Mouse (Mus musculus): Measurements from ENCODE around the gene Drg1. TPM values are rescaled to one million over a fixed set of nuclear protein-coding genes. Genes with fewer than 3 reads are reported as not detected.
A peak's percentile ranks its signal among the peaks of the same experiment; 100 is the strongest.

Drg1 gene
- 10 to 100 TPM; 77.9 to 84.2 TPM for total RNA-seq (2021)

DNA sequence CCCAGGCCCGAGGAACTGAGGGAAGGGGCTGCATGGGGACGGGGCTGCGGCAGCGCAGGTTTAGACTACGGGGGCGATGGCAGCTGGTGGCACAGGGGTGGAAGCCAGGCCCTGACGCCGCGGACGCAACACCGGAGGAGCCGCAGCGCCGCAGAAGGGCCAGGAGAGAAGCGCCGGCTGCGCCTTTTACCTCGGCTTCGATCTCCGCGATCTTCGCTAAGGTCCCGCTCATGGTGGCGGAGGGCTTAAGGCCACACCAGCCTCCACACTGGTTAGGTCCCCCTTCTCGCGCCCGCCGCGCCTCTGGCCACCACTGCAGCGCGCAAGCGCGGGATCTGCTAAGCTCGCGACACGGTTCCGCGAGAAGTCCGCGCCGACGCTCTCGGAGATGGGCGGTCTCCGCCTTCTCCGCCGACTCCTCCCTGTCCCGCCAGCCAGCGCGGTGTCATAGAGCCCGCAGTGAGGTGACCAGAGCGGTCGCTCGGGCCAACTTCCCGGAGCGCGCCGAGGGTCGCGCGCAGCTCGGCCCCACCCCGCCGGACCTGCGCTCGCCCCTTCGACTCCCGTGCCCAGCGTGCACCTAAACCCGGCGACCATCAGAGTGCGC, at the start of gene Drg1:
Gene Drg1 (minus strand): TSS at position 337 of the 607 bp plus-strand sequence.
- DNase-seq: peak; percentile 97

DNA sequence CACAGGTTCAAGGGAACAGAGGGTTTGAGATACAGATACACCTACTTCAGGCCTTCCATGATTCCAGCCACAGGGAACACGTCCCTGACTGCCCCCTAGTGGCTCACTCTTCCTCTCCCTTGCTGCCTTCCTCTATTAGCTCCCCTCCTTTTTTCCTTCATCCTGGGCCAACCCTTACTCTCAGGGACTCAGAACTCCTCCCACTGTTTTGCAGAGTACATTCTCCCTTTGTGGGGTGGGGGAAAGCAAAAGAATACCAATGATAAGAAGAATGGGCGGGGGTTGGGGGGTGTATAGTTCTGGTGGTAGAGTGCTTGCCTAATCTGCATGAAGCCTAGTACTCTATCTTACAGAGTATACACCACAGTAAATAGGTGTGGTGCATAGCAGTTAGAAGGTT, 47.9 kb upstream of the Drg1 start:
- peak; percentile 77 for DNase-seq

DNA sequence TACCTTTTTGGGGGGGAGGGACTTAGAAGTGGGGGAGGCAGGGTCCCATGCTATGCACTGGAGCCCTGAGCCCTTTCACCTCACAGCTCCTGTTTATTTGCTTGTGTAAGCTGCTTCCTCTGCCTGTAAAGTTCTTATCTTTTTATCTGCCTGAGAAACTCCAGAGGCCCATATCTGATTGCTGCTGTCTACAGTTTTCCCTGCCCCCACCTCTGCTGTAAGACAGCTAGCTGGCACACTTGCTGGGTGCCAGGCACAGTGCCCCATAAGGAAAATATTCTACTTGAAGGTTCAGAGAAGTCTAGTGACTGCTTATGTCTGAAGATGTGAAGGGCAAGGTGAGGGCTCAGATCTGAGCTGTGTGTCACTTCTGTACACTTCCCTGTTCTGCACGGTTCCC, 47.1 kb upstream of the Drg1 start:
- DNase-seq: no peak

DNA sequence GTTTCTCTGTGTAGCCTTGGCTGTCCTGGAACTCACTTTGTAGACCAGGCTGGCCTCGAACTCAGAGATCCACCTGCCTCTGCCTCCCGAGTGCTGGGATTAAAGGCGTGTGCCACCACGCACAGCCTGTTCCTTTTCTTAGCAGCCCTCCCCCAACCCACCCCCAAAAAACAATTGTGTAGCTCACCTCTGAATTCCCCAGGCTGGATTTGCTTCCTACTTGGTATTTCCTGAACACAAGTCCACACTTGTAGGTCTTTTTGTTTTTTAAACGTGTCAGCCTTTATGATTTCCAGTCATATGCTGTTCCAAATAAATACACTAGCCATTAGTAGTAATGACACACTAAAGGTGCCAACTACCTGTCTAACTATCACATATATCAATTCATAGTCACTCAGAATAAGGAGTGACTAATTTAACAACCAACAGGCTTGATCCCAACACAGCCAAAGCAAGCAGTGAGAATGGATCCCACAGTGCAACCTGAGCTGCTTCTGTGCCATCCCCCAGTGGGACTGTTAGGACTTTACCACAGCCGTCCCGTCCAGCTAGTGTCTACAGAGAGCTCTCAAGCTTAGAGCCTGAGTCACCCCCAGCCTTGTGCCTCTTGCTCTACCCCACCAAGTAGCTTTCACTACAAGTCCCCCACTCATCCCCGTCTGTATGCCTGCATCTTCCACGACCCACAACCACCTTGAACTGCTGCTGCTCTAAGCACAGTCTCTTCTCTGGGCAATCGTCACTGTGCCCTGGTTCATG, 45.6 kb upstream of the Drg1 start:
- DNase-seq: no peak

DNA sequence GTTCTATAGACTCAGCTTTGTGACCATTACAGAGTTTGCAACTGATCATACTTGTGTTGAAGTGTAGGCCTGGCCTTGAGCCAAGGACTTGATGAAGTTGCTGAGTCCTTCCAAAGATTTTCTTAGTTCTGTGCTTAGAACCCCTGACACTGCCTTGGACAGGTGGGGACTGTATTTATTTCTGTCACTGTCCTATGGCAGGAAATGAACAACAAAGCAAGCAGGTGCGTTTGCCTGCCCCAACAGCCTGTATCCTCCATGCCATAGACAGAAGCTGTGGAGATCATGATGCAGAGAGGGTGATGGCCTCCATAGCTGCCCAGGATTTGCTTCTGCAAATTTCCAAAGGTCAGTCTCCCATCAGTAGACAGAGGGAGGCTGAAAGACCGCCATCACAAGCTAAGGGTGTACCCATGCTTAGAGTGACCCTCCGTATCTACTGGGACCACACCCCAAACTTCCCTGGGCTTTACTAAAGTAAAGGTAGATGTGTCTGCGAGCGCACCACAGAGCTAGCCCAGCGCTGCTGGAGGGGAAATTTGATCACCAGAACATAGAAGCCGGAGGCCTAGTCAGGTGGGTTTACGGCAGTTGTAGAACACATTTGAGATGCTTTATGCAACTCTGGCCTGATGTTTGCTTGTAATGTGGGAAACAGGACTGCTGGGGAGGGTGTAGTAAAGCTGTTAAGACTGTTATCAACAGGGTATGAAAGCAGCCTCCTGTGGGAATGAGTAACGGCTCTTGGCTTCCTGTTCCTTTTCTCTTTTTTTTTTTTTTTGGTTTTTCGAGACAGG, 44.8 kb upstream of the Drg1 start:
- no peak for DNase-seq

DNA sequence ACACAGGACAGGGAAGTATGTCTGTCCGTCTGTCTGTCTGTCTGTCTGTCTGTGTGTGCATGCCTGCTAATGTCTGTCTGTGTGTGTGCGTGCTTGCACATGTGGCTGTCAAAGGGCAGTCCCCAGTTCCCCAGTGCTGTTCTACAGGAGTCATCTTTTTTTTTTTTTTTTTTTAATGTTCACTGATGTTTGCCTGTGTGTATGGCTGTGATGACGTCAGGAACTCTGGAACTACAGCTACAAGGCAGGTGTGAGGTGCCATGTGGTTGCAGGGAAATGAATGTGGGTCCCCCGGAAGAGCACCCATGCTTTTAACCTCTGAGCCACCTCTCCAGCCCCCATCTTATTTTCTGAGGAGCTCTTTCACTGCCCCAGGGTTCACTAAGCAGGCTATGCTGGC, 43.7 kb upstream of the Drg1 start:
- no peak for DNase-seq

DNA sequence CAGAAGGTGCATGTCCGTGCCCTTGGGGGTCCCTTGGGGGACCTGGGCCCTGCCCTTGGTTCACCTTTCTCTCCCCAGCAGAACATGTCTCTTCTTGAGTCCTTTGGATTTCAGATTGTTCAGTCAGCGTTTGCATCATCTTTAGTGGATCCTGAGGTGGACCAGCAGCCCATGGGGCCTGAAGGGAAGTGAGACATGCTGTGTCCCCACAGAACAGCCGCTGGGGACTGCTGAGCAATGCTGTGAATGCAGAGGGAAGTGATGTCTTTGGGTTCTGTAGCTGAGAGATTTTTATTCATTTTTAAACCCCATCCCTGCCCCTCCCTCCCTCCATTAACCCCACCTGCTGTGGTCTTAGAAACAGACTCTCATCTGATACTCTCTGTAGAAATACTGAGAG, 41.7 kb upstream of the Drg1 start:
- no peak for DNase-seq

DNA sequence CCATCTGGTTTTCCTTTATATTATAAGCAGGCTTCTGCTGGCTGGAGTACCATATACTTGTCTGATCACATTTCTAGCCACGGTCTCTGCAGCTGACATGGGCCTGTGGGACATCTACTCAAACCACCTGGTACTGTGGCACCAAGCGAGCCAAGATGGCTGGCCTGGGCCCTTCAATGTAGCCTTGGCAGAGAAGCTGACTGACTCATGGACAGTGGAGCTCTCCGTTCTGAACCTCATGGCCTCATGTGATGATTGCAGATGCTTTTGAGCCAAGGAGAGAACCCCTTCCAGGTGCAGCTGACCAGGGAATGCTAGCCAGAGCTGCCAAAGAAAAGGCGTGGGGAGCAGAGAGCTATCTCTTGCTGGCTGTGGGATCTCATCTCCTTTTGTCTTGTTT, 39.6 kb upstream of the Drg1 start:
- DNase-seq: no peak

DNA sequence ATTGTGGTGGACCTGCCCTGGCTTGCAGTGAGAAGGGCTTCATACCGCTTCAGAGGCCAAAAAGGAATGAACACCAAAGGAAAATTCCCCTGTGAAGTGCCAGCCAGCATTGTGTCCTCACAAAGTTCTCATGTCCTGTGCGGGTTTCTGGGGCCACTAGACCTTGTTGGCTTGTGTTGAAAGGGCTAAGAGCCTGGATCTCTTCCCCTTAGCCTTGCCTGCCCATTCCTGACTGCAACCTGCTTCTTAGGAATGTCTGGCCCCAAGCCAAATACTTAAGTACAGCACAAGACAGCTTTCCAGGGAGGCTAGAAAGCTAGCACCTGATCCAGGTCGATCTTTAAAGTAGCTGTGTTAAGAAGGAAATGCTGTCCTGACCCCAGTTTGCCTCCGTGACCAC, 36.6 kb upstream of the Drg1 start:
- DNase-seq: no peak

DNA sequence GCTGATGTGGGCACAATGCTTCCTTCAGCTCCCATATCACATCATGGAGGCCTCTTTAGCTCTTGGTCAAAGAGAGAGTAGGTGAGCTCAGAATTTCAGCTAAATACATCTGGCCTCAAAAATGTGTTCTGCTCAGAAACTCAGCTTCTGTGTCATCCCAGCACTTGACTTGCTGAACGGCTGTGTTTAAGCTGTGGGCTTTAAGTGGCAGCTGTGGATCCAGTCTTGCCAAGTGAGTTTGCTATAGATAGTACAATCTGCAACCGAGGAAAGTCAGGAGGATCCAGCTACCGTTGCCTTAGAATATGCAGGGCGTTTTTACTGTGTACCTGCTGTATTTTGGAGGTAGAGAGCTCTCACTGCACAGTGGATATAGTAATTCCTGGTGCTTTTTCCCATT, 36.2 kb upstream of the Drg1 start:
- DNase-seq: no peak

DNA sequence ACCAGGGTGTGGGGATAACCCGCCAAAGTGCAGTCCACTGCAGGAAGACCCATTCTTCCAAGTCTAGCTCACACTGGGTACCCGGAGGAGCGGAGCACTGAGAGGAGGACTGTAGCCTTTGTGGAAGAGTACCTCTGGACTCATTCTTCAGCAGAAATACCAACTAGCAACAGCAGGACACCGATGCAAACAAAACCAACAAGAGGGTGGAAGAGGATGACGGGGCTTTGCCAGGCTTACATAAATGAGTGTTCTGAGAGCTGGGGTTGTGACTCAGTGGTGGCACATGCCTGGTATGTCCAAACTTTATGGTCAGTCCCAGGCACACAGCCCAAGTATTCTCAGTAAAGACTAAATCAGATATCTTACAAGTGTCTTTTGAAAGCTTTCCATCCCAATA, 34.9 kb upstream of the Drg1 start:
- DNase-seq: no peak

DNA sequence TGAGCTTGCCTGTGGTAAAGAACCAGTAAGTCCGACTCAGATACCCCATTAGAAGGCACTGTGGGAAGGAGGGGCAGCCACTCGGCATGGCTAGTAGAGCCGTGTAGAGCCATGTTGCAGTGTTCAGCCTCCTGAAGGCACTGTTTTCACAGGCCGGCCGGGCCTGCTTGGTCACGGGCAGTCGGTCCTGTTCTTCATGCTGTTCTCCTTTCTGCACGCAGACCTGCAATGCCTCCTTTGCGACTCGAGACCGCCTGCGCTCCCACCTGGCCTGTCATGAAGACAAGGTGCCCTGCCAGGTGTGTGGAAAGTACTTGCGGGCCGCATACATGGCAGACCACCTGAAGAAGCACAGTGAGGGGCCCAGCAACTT, 32.6 kb upstream of the Drg1 start:
- no peak for DNase-seq

DNA sequence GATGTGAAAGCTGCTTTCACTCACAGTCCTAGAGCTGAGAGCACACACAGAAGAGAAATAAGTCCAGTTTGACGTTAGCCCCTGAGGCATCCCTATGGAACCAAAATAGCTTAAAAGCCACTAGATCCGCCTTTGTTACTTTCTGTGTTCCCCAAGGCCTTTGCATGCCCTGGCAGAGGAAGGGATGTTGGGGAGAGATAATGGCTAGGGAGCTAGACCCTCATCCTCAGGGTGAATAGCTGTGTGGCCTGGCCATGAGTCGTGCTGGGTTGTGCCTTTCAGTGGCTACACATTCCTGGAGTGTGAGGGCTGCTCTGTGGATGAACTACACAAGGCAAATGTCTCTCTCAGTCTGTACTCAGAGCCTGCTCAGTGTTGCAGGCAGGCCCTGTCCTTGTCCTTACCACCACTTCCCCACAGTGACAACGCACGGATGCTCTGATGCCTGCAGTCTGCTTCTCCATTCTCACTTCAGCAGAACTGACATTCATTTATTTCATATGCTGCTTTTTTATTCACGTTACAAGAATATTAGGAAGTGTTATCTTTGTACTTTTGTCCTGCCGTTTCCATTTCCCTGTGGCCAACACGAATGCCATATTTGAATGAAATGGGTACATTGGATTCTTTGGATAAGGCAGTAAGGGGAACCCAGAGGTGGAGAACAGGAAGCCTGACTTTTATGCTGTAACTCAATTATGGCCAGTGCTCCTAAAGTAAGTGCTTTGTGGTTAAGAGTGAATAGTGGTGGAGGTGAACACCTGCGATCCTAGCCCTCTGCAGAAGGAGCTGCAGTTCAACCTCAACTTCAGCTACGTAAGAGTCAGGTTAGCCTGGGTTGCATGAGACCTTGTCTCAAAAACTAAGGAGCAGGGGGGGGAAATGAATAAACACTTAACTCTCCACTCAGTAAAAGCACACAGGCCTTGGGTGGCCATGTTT, 31.9 kb upstream of the Drg1 start:
- DNase-seq: no peak

DNA sequence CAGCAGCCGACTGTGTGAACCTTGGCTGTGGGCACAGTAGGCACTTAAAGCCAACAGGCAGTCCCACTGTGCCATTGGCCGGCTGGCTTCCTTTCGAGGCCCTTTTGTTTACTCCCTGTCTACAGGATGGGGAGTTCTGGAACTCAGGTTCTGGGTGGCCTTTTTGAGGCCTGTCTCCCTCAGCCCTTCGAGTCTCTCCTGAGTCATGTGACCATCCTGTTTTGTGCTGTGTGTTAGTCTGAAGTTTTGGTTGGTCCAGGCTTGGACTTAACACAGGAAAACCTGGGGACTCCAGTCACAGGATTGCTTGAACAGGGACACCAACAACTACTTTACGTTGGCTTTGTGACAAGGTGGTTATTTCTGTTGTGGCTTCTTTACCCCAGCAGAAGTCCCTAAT, 29.8 kb upstream of the Drg1 start:
- no peak for DNase-seq

DNA sequence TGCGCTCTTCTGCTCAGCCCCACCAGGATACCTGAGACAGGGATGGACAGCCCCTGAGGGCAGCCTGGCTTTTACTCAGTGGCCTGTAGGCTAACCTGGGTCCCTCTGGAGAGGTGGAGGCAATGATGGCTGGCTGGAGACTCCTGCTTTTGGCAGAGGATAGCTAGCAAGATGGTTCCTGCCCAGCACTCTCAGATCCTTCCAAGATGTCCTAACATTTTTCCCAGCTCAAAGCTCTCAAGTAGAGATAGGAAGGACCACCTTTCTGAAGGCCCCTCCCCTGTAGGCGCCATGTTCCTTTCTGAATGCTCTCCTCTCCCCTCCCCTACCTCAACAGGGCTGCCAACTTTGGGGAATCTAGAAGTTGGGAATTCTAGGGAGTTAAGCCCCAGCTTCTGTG, 28.4 kb upstream of the Drg1 start:
- no peak for DNase-seq

DNA sequence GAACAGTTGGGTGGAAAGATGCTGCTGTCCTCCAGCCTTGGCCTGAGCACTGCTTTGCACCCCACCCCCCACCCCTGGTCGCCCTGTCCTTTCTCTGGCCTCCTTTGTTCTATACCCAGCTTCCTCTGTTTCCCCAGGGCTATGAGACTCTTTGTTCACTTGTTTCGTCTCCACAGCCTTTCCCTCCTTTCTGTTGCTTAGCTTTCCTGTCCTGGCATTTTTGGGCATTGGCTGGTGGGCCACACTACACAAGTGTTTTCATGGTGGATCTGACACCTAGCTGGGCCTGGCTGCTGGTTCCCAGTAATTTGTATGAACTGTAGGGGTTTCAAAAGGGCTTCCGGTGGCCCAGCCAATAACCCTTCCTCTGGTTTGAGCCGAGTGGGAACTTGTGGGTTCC, 27.1 kb upstream of the Drg1 start:
- DNase-seq: no peak

DNA sequence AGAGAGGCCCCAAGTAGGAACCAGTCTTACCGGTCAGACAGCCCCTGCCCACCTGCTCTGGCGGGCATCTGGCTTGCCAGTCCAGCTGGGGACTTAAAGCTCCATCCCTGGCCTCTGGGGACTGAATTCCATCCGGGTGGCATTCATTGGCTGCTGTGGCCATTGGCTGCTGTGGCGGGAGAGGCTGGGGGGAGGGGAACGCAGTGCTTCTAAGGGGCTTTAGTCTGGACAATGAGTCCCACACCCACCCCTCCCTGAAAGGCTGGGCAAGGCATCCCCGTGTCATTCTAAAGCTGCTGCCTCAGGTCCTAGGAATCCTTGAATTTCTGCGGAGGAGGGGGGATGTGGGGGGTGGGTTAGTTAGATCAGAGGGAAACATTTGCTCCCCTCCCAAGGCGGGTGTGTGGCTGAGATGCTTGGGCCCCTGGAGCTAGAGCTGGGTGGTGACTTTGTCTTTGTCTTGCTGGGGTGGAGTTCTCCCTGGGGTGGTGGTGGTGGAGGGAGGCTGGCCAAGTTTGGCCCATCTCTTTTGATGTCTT, 26.6 kb upstream of the Drg1 start:
- peak; percentile 49 for DNase-seq

DNA sequence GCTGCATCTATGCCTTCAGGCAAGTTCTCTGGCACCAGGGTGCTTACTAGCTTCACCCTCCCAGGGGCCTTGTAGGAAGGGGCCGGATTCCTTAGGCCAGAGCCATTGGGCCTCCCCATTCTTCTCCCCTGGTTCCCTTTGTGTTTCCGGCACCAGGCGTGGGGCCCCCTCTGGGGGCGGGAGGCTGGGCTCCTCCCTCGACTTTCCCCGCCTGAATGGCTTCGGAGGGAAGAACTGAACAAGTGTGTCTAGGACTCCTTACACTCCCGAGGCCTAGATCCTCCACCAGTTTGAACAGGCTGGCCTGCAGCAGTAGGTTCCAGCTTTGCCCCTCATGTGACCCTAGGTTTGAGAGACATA, 25.8 kb upstream of the Drg1 start:
- peak; percentile 62 for DNase-seq

DNA sequence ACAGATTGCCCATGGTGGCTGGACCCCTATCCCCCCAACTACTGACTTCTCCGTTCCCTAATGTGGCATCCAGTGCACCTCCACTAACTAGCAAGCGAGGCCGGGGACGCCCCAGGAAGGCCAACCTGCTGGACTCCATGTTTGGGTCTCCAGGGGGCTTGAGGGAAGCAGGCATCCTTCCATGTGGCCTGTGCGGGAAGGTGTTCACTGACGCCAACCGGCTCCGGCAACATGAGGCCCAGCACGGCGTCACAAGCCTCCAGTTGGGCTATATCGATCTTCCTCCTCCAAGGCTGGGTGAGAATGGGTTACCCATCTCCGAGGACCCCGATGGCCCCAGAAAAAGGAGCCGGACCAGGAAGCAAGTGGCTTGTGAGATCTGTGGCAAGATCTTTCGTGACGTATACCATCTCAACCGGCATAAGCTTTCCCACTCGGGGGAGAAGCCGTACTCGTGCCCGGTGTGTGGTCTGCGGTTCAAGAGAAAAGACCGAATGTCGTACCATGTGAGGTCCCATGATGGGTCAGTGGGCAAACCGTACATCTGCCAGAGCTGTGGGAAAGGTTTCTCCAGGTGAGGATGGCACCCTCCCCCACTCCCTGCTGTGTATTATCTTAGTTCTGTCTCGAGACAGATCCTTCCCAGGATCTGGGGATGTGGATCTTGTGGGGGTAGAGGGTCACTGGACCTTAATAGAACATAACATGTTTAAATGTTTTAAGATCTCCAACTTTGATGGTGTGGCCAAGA, 25.3 kb upstream of the Drg1 start:
- DNase-seq: peak; percentile 26

DNA sequence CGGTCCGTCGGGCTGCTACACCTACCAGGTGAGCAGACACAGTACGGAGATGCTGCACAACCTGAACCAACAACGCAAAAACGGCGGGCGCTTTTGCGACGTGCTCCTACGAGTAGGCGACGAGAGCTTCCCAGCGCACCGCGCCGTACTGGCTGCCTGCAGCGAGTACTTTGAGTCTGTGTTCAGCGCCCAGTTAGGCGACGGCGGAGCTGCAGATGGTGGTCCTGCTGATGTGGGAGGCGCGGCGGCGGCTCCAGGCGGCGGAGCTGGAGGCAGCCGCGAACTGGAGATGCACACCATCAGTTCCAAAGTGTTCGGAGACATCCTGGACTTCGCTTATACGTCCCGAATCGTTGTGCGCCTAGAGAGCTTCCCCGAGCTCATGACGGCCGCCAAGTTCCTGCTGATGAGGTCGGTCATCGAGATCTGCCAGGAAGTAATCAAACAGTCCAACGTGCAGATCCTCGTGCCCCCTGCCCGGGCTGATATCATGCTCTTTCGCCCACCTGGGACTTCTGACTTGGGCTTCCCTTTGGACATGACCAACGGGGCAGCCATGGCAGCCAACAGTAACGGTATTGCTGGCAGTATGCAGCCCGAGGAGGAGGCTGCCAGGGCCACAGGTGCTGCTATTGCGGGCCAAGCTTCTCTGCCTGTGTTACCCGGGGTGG, 24.6 kb upstream of the Drg1 start:
- peak; percentile 53 for DNase-seq
